Mouse (Mus musculus): ENCODE measurements around the gene Reck.
A peak's percentile ranks its signal among the peaks of the same experiment; 100 is the strongest.

Reck gene

GRCm38 (mm10) chr4:43903690-43904089 lies 28.4 kb downstream of the Reck start:
- no peak for DNase-seq (ENCODE audit: low spot score in 2 of 2)

DNA sequence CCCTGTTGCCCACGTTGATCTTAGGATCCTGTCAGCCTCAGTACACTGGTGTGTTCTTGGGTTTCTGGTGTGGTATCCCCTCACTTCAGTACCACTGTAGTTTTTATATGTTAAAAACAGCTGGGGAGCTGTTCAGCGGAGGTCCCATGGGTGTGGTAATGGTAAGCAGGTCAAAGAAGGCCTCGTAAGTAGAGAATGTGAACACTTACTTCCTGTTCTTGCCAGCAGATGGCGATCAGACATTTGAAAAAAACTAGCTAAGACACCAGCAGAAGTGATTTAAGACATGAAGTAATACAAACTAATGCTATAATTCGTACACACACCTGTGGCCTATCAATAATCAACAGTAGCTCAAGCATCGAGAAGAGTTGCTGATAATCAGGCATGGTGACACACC lies 31.1 kb downstream of the Reck start:
- peak; percentile 41 to 72 for DNase-seq (ENCODE audit: low spot score in 2 of 2)

DNA sequence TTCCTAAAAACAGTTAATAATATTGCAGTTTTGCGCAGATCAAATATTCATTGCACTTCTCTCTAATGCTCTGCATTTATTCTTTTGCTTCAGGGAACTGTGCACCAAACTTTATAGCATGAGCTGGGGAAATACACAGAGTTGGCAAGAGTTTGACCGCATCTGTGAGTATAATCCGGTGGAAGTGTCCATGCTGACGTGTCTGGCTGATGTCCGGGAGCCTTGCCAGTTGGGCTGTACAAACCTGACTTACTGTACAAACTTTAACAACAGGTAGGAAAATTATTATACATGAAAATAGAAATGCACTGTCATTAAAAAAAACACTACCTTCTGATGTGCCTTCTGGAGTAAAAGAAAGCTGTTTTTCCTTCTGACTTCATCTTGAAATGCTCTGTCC lies 42.9 kb downstream of the Reck start:
- no peak for DNase-seq (ENCODE audit: low spot score in 2 of 2)

DNA sequence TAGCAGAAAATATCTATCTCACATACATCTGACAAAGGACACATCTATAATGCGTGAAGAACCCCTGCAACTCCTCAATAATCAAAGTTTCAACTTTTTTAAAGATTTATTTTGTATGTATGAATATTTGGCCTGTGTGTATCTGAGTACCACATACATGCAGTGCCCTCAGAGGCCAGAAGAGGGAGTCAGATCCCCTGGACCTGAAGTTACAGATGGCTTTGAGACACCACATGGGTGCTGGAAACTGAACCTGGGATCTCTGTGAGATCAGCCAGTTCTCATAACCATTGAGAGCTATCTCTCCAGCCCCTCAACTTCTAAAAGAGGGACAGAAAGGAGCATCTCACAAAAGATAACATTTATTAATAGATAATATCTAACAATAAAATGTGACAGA lies 45.3 kb downstream of the Reck start:
- DNase-seq (ENCODE audit: low spot score in 2 of 2): no peak

DNA sequence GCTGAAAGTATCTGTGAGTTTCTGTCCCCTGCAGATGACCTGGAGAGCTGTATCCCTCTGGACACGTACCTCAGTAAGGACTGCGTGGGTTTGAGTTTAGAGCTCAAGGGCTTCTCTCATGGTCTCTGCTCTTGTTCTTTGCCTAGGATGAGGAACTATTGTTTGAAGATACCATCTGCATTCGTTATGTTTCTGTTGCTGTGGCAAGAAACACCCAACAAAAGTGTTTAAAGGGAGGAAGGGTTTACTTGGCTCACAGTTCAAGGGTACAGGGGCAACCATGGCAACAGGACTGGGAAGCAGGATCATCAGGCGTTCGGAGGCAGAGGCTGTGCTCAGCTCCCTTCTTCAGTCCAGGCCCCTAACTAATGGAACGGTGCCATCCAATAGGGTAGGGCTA lies 49.8 kb downstream of the Reck start:
- DNase-seq (ENCODE audit: low spot score in 2 of 2): no peak

- peak; percentile 79 to 83 for DNase-seq (ENCODE audit: low spot score in 2 of 2)
Observed at GRCm38 (mm10) chr4:43925779-43926178, 50.4 kb downstream of the Reck start.

- no peak for DNase-seq (ENCODE audit: low spot score in 2 of 2)
Observed at GRCm38 (mm10) chr4:43927826-43928225, 52.5 kb downstream of the Reck start.

DNA sequence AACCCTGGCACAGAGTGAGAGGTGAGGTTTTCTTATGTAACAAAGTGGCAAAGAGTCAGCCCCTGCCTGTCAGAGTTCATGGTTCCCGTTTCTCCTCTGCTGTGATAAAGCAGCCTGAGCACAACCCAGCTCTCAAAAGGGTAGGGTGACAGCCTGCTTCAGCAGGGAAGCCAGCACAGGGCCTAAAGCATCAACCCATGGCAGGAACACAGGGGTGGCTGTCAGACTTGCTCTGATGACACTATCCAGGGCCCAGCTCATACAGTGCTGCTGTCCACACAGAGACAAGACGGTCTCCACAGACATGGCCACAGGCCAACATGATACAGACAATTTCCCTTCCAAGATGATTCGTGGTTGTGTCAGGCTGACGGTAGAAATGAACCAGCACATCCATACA lies 56.5 kb downstream of the Reck start:
- DNase-seq (ENCODE audit: low spot score in 2 of 2): no peak

GRCm38 (mm10) chr4:43936186-43936585 lies 60.9 kb downstream of the Reck start:
- DNase-seq (ENCODE audit: low spot score in 2 of 2): no peak

- no peak for DNase-seq (ENCODE audit: low spot score in 2 of 2)
Observed at GRCm38 (mm10) chr4:43936749-43937674, 61.7 kb downstream of the Reck start.

DNA sequence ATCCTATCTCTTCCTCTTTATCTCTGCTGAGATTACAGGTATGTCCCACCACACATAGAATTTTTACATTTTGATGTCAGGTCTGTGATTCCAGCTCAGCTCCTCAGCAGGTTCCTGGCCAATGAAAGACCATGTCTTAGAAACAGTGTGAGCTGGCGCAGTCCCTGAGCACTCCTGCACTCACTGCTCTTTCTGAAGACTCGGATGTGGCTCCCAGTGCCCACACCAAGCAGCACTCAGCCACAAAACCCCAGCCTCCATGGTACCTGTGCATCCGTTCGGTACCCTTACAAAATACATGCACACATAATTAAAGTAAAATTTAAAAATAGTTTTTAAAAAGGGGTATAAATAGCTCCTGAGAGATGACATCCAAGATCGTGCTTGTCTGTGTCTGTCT lies 66.0 kb downstream of the Reck start:
- no peak for DNase-seq (ENCODE audit: low spot score in 2 of 2)

GRCm38 (mm10) chr4:43942421-43942820 lies 67.1 kb downstream of the Reck start:
- DNase-seq (ENCODE audit: low spot score in 2 of 2): no peak

- no peak for DNase-seq (ENCODE audit: low spot score in 2 of 2)
Observed at GRCm38 (mm10) chr4:43947571-43947970, 72.2 kb downstream of the Reck start.

GRCm38 (mm10) chr4:43957292-43957845 lies 82.0 kb downstream of the Reck start, which contains the start of gene Glipr2:
Gene Glipr2 (plus strand): TSS chr4:43957401.
- peak; percentile 50 to 65 for DNase-seq (ENCODE audit: low spot score in 2 of 2)

- DNase-seq (ENCODE audit: low spot score in 2 of 2): no peak
Observed at GRCm38 (mm10) chr4:43957846-43958461, 82.6 kb downstream of the Reck start.

GRCm38 (mm10) chr4:43959523-43960179 lies 84.3 kb downstream of the Reck start:
- no peak for DNase-seq (ENCODE audit: low spot score in 2 of 2)

- no peak for DNase-seq (ENCODE audit: low spot score in 2 of 2)
Observed at GRCm38 (mm10) chr4:43960207-43960606, 84.9 kb downstream of the Reck start.

- no peak for DNase-seq (ENCODE audit: low spot score in 2 of 2)
Observed at GRCm38 (mm10) chr4:43964326-43964833, 89.0 kb downstream of the Reck start.

- DNase-seq (ENCODE audit: low spot score in 2 of 2): no peak
Observed at GRCm38 (mm10) chr4:43964951-43965684, 89.8 kb downstream of the Reck start.

GRCm38 (mm10) chr4:43965856-43966535 lies 90.7 kb downstream of the Reck start:
- DNase-seq (ENCODE audit: low spot score in 2 of 2): no peak

- DNase-seq (ENCODE audit: low spot score in 2 of 2): peak; percentile 26 to 39
Observed at GRCm38 (mm10) chr4:43968650-43969049, 93.3 kb downstream of the Reck start.
